Mouse (Mus musculus): Measurements from ENCODE around the gene Parp14. TPM values are rescaled to one million over a fixed set of nuclear protein-coding genes. Genes with fewer than 3 reads are reported as not detected.

The Parp14 gene
- polyA plus RNA-seq, 1 experiment from 2014 or later = 0.36 TPM

DNA sequence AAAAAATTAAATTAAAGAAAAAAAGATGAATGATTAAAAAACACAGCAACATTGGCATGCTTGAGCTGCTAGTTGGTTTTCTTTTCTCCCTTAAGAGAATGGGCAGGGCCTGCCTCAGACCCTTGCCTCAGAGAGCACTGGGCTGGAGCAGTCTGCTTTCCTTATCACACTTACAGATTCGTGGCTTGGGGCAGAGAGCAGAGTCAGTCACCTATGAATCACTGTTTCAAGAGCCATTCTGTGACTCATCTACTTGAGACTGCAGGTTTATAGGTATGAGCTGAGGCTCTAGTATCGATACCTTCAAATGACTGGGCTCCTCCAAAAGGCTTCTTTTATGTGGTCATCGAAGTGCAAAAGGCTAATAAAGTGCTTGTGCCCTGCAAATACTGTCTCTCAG, 58.2 kb downstream of the Parp14 start:
- ATAC-seq (ENCODE audit: insufficient number of reproducible peaks, low FRiP score, low TSS enrichment, low read depth) (no peak), DNase-seq (ENCODE audit: low spot score) (no peak)
- H3K36me3 ChIP-seq (ENCODE audit: control insufficient read depth, insufficient read depth, low read length) = peaks cover 3% of the 10 kb centered on the region; the same call in 1 of the 2 replicates
- H3K9ac ChIP-seq (ENCODE audit: low read length) = no peak overlapping the region
- H3K27me3 ChIP-seq (ENCODE audit: control insufficient read depth, insufficient read depth, low read length) = no peaks in the 10 kb centered on the region
- H3K4me3 ChIP-seq (ENCODE audit: low read depth, low read length) = no peak overlapping the region
- WGBS = 72% methylated on average over 3 of the region's 3 CpGs
- no peak overlapping the region for H3K27ac ChIP-seq (replicated peaks; ENCODE audit: low read depth, low read length)
- H3K4me1 ChIP-seq (ENCODE audit: control insufficient read depth, insufficient read depth, low read length) = no peaks in the 10 kb centered on the region
- no peak overlapping the region for H3K4me2 ChIP-seq (ENCODE audit: low read depth, severe bottlenecking)
- H3K9me3 ChIP-seq (ENCODE audit: control insufficient read depth, low read length) = no peaks in the 10 kb centered on the region

- ATAC-seq (ENCODE audit: insufficient number of reproducible peaks, low FRiP score, low TSS enrichment, low read depth) = no peak
- WGBS = 95% methylated on average over 2 of the region's 2 CpGs
Observed at GRCm38 (mm10) chr16:35808838-35809237, 62.5 kb downstream of the Parp14 start.

DNA sequence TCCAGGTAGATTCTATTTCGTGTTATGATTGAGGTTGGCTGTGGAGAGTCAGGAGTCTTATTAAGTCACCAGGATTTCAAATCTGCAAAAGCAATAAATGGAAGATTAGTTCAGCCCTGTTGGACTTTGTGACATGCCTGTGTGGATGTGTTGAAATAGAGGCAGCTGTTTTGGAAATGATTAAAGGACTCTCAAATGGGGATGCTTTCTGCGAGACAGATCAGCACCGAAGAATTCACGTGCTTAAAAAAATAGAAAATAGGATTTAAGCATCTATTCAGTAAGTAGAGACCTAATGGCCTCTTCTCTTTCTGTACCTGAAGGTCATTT, 63.7 kb downstream of the Parp14 start:
- DNase-seq (ENCODE audit: low spot score) (no peak), ATAC-seq (ENCODE audit: insufficient number of reproducible peaks, low FRiP score, low TSS enrichment, low read depth) (no peak)
- H3K4me1 ChIP-seq (ENCODE audit: control insufficient read depth, insufficient read depth, low read length) = no peaks in the 10 kb centered on the region
- no peaks in the 10 kb centered on the region for H3K9me3 ChIP-seq (ENCODE audit: control insufficient read depth, low read length)
- 94% methylated on average over 4 of the region's 4 CpGs for WGBS
- H3K4me3 ChIP-seq (ENCODE audit: low read depth, low read length) = no peak overlapping the region
- H3K27me3 ChIP-seq (ENCODE audit: control insufficient read depth, insufficient read depth, low read length) = no peaks in the 10 kb centered on the region
- H3K4me2 ChIP-seq (ENCODE audit: low read depth, severe bottlenecking) = no peak overlapping the region
- H3K9ac ChIP-seq (ENCODE audit: low read length) = no peak overlapping the region
- no peak overlapping the region for H3K27ac ChIP-seq (replicated peaks; ENCODE audit: low read depth, low read length)
- H3K36me3 ChIP-seq (ENCODE audit: control insufficient read depth, insufficient read depth, low read length) = peaks cover 3% of the 10 kb centered on the region; the same call in 1 of the 2 replicates

More at GRCm38 (mm10) chr16:35808838-35809237, 62.5 kb downstream of the Parp14 start:
- Histone ChIP-seq H3K27ac (replicated peaks; ENCODE audit: low read depth, low read length) (no peak overlapping the region), H3K36me3 (ENCODE audit: control insufficient read depth, insufficient read depth, low read length) (peaks cover 3% of the 10 kb centered on the region; the same call in 1 of the 2 replicates), H3K9ac (ENCODE audit: low read length) (no peak overlapping the region), H3K4me2 (ENCODE audit: low read depth, severe bottlenecking) (no peak overlapping the region), H3K4me3 (ENCODE audit: low read depth, low read length) (no peak overlapping the region), H3K9me3 (ENCODE audit: control insufficient read depth, low read length) (no peaks in the 10 kb centered on the region), H3K4me1 (ENCODE audit: control insufficient read depth, insufficient read depth, low read length) (no peaks in the 10 kb centered on the region), H3K27me3 (ENCODE audit: control insufficient read depth, insufficient read depth, low read length) (no peaks in the 10 kb centered on the region)
- no peak for DNase-seq (ENCODE audit: low spot score)

DNA sequence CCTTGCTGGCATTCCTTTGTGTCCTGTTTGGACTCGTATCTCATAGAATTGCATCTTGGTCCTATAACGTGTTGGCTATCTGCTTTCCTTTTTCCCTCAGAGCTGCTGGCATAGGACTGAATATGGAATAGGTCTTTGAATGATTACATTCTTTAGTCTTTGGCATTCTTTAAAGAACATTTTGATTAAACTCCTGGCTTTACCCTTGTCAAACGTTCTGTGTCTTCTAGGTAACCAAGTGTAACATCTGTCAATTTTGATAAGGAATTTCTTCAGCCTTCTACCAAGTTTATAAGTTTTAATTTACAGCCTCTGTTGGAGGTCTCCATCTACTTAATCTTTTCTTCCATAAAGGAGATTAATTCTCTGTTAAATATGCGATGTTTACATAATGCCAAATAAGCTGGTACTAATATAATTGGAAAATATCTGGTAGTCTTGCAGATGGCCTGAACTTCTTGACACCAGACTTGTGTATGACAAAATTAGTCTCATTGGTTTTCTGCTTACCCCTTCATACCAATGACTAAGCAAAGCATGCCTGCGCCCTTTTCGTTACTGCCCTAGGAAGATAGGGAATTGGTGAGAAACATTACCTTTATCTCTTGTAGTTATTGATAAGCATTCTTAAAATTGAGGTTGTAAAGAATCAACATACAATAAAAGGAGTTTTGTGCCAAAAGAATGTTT, 64.2 kb downstream of the Parp14 start:
- no peak overlapping the region for H3K4me2 ChIP-seq (ENCODE audit: low read depth, severe bottlenecking)
- no peak overlapping the region for H3K4me3 ChIP-seq (ENCODE audit: low read depth, low read length)
- H3K27me3 ChIP-seq (ENCODE audit: control insufficient read depth, insufficient read depth, low read length) = no peaks in the 10 kb centered on the region
- H3K36me3 ChIP-seq (ENCODE audit: control insufficient read depth, insufficient read depth, low read length) = peaks cover 3% of the 10 kb centered on the region; the same call in 1 of the 2 replicates
- WGBS = 90% methylated on average over 6 of the region's 6 CpGs
- ATAC-seq (ENCODE audit: insufficient number of reproducible peaks, low FRiP score, low TSS enrichment, low read depth) (no peak), DNase-seq (ENCODE audit: low spot score) (no peak)
- no peak overlapping the region for H3K27ac ChIP-seq (replicated peaks; ENCODE audit: low read depth, low read length)
- no peak overlapping the region for H3K9ac ChIP-seq (ENCODE audit: low read length)
- H3K9me3 ChIP-seq (ENCODE audit: control insufficient read depth, low read length) = no peaks in the 10 kb centered on the region
- no peaks in the 10 kb centered on the region for H3K4me1 ChIP-seq (ENCODE audit: control insufficient read depth, insufficient read depth, low read length)

GRCm38 (mm10) chr16:35803723-35804122, 67.6 kb downstream of the Parp14 start:
- H3K9ac ChIP-seq (ENCODE audit: low read length) = no peak overlapping the region
- H3K4me3 ChIP-seq (ENCODE audit: low read depth, low read length) = no peak overlapping the region
- DNase-seq (ENCODE audit: low spot score) = no peak
- H3K4me1 ChIP-seq (ENCODE audit: control insufficient read depth, insufficient read depth, low read length) = no peaks in the 10 kb centered on the region
- H3K4me2 ChIP-seq (ENCODE audit: low read depth, severe bottlenecking) = no peak overlapping the region
- ATAC-seq (ENCODE audit: insufficient number of reproducible peaks, low FRiP score, low TSS enrichment, low read depth) = no peak
- H3K27ac ChIP-seq (replicated peaks; ENCODE audit: low read depth, low read length) = no peak overlapping the region
- 89% methylated on average over 4 of the region's 4 CpGs for WGBS
- no peaks in the 10 kb centered on the region for H3K36me3 ChIP-seq (ENCODE audit: control insufficient read depth, insufficient read depth, low read length)
- no peaks in the 10 kb centered on the region for H3K9me3 ChIP-seq (ENCODE audit: control insufficient read depth, low read length)
- no peaks in the 10 kb centered on the region for H3K27me3 ChIP-seq (ENCODE audit: control insufficient read depth, insufficient read depth, low read length)

DNA sequence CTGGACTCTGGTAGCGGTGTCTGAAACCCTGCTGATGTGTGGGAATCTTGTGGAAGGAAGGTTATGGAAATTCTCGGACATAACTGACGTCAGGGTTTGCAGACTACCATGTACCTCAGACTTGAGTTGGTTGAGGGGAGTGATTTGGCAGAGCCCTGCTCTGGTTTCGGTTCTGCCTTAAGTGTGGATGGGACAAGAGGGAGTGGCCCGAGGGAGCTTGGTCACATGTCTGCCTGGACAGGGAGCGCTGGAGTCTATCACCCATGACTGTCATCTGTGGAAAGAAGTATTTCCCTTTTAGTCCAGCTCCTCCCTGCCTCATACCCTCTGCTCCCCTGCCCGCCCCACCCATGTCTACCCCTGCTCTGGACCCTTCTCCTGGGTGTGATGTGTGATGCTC, 69.2 kb downstream of the Parp14 start:
- 93% methylated on average over 7 of the region's 7 CpGs for WGBS
- no peak overlapping the region for H3K4me2 ChIP-seq (ENCODE audit: low read depth, severe bottlenecking)
- no peaks in the 10 kb centered on the region for H3K4me1 ChIP-seq (ENCODE audit: control insufficient read depth, insufficient read depth, low read length)
- H3K27ac ChIP-seq (replicated peaks; ENCODE audit: low read depth, low read length) = no peak overlapping the region
- H3K27me3 ChIP-seq (ENCODE audit: control insufficient read depth, insufficient read depth, low read length) = no peaks in the 10 kb centered on the region
- no peak overlapping the region for H3K9ac ChIP-seq (ENCODE audit: low read length)
- no peaks in the 10 kb centered on the region for H3K9me3 ChIP-seq (ENCODE audit: control insufficient read depth, low read length)
- DNase-seq (ENCODE audit: low spot score) (no peak), ATAC-seq (ENCODE audit: insufficient number of reproducible peaks, low FRiP score, low TSS enrichment, low read depth) (no peak)
- no peak overlapping the region for H3K4me3 ChIP-seq (ENCODE audit: low read depth, low read length)
- no peaks in the 10 kb centered on the region for H3K36me3 ChIP-seq (ENCODE audit: control insufficient read depth, insufficient read depth, low read length)

DNA sequence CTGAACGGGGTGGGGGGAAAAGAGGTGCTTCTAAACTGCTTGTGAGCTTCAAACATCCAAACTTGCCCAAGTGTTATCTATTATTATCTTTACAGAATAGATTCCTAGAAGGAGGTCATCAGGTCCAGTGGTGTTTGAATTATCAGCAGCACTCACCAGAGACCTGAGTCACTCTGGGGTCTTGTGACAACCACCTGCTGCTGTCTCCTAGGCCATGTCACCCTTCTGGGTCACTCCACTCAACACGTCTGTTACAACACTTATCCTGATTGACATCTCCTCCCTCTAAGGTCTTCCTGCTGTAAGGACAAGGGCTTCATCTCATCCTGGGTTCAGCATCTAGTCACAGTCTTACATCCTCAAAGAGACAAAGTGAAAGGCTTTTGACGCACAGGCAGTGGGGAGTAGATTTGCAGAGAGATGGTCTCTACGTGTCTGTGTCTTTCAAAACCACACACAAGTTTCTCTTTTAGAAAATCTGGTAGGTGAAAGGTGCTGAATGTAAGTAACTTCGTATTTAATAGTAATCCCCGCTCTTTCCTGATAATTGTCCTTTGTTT, 79.3 kb downstream of the Parp14 start:
- no peak overlapping the region for H3K4me3 ChIP-seq (ENCODE audit: low read depth, low read length)
- WGBS = 92% methylated on average over 6 of the region's 6 CpGs
- no peak overlapping the region for H3K9ac ChIP-seq (ENCODE audit: low read length)
- no peak overlapping the region for H3K27ac ChIP-seq (replicated peaks; ENCODE audit: low read depth, low read length)
- no peak for DNase-seq (ENCODE audit: low spot score)
- no peaks in the 10 kb centered on the region for H3K9me3 ChIP-seq (ENCODE audit: control insufficient read depth, low read length)
- H3K4me2 ChIP-seq (ENCODE audit: low read depth, severe bottlenecking) = no peak overlapping the region
- ATAC-seq (ENCODE audit: insufficient number of reproducible peaks, low FRiP score, low TSS enrichment, low read depth) = no peak
- H3K27me3 ChIP-seq (ENCODE audit: control insufficient read depth, insufficient read depth, low read length) = no peaks in the 10 kb centered on the region
- no peaks in the 10 kb centered on the region for H3K36me3 ChIP-seq (ENCODE audit: control insufficient read depth, insufficient read depth, low read length)
- H3K4me1 ChIP-seq (ENCODE audit: control insufficient read depth, insufficient read depth, low read length) = no peaks in the 10 kb centered on the region

- DNase-seq (ENCODE audit: low spot score) (no peak), ATAC-seq (ENCODE audit: insufficient number of reproducible peaks, low FRiP score, low TSS enrichment, low read depth) (no peak)
- Histone ChIP-seq H3K9me3 (ENCODE audit: control insufficient read depth, low read length) (no peaks in the 10 kb centered on the region), H3K4me2 (ENCODE audit: low read depth, severe bottlenecking) (no peak overlapping the region), H3K27ac (replicated peaks; ENCODE audit: low read depth, low read length) (no peak overlapping the region), H3K4me3 (ENCODE audit: low read depth, low read length) (no peak overlapping the region), H3K9ac (ENCODE audit: low read length) (no peak overlapping the region), H3K27me3 (ENCODE audit: control insufficient read depth, insufficient read depth, low read length) (no peaks in the 10 kb centered on the region), H3K36me3 (ENCODE audit: control insufficient read depth, insufficient read depth, low read length) (no peaks in the 10 kb centered on the region), H3K4me1 (ENCODE audit: control insufficient read depth, insufficient read depth, low read length) (no peaks in the 10 kb centered on the region)
- WGBS = 95% methylated on average over 6 of the region's 6 CpGs
Observed at GRCm38 (mm10) chr16:35788330-35788729, 83.0 kb downstream of the Parp14 start.
